Mouse (Mus musculus) bone marrow macrophage, adult 2 months (primary cell): ENCODE measurements around the gene Rabl6.
"Not testable (repeated sequence)": the region's sequence is repeated elsewhere in the genome, so short reads cannot be mapped to it uniquely, and the experiment has no call there.

Experiments
- CTCF ChIP-seq: IDR thresholded peaks from 2 replicates; pipeline ENCODE4 v1.5.1; 2012; ENCODE audit warnings: low read depth, mild to moderate bottlenecking, low read length, moderate library complexity
- POLR2A ChIP-seq: IDR thresholded peaks from 2 replicates; pipeline ENCODE4 v1.6.1; 2012; ENCODE audit warnings: mild to moderate bottlenecking, low read depth, low read length, borderline replicate concordance

GRCm38 (mm10) chr2:25555479-25555878 lies 52.8 kb downstream of the Rabl6 start:
- TF ChIP-seq CTCF, POLR2A: not testable (repeated sequence)
